Mouse (Mus musculus): Measurements from ENCODE around the gene Ubald1. TPM values are rescaled to one million over a fixed set of nuclear protein-coding genes. Genes with fewer than 3 reads are reported as not detected.
A peak's percentile ranks its signal among the peaks of the same experiment; 100 is the strongest.

Gene Ubald1
- polyA plus RNA-seq, 1 experiment from 2014 or later: 23.9 TPM

DNA sequence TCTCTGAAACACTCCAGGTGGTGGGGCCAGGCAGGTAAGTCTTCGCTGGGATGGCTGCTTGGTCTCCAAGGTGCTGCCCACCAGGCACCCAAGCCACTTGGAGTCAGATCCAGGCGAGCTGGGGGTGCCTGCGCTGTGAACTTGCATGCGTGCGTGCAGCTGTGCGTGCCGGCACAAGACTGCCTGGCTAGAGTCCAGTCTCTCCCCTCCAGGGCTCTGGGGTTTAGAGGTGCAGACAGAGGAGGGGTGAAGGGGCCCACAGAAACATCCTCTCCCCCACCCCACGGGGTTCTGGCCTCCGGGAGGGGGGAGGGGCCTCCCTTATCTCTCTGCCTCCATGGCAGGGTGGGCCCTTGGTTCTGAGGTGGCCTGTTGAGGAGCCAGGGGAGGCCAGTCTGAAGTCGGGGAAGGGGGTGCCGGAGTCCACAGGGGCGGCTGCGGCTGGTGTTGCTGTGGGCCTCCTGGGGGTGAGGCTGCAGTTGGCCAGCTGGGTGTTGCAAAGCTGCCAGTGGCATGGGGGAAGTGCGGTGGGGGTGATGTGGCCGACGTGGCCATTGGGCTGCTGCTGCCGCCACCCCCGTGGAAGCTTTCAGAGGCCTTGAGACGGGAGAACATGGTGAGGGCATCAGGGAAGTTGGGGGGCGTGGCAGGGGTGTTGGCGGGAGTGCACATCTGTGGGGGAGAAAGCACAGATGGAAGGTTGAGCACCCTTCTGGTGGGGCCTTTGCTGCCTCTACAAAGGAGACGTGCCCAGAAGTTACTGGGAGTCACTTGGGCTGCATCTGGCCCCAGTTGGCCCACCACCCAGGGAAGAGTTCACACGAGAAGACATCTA is 4.7 kb downstream of the Ubald1 start:
- ATAC-seq (replicated peaks; ENCODE audit: low FRiP score) (no peak), DNase-seq (ENCODE audit: low spot score) (no peak)
- H3K9ac ChIP-seq (ENCODE audit: low read length): no peak overlapping the region
- H3K9me3 ChIP-seq (ENCODE audit: control insufficient read depth, low read length): no peaks in the 10 kb centered on the region
- H3K27ac ChIP-seq (ENCODE audit: low read depth, low read length): no peak overlapping the region
- peaks cover 12% of the 10 kb centered on the region for H3K4me1 ChIP-seq (replicated peaks; ENCODE audit: control insufficient read depth, insufficient read depth, low read length)
- H3K27me3 ChIP-seq (ENCODE audit: control insufficient read depth, insufficient read depth, low read length): no peaks in the 10 kb centered on the region
- 91% methylated on average over 23 of the region's 23 CpGs for WGBS
- H3K4me2 ChIP-seq (ENCODE audit: low read depth, low read length, severe bottlenecking): no peak overlapping the region
- H3K36me3 ChIP-seq (ENCODE audit: control insufficient read depth, insufficient read depth, low read length): no peaks in the 10 kb centered on the region
- no peak overlapping the region for H3K4me3 ChIP-seq (ENCODE audit: low read depth, low read length)

DNA sequence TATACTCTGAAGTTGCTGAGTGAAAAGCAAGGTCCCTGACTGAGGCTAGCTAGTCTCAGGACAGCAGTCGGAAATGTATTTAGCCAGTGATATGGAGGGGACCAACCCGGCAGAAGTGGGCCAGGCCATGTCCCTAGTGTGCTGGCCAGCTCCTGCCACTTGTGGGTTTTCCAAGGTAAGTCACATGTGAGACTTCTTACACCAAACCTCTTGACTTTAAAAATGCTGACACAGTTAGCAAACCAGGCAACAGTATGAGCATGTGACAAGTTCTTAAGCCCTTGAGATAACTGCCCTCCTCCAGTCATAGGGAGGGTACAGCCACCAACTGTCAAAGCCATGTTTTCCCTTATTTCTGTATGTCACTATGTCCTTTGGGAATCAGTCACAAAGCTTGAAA is 8.2 kb downstream of the Ubald1 start:
- H3K27me3 ChIP-seq (ENCODE audit: control insufficient read depth, insufficient read depth, low read length): no peaks in the 10 kb centered on the region
- DNase-seq (ENCODE audit: low spot score) (no peak), ATAC-seq (replicated peaks; ENCODE audit: low FRiP score) (no peak)
- no peaks in the 10 kb centered on the region for H3K9me3 ChIP-seq (ENCODE audit: control insufficient read depth, low read length)
- H3K4me1 ChIP-seq (replicated peaks; ENCODE audit: control insufficient read depth, insufficient read depth, low read length): 0 out of 2 replicates have a peak, but pooled peaks cover 2% of the 10 kb centered on the region
- no peak overlapping the region for H3K27ac ChIP-seq (ENCODE audit: low read depth, low read length)
- 89% methylated on average over 2 of the region's 2 CpGs for WGBS
- H3K4me2 ChIP-seq (ENCODE audit: low read depth, low read length, severe bottlenecking): no peak overlapping the region
- no peaks in the 10 kb centered on the region for H3K36me3 ChIP-seq (ENCODE audit: control insufficient read depth, insufficient read depth, low read length)
- no peak overlapping the region for H3K4me3 ChIP-seq (ENCODE audit: low read depth, low read length)
- H3K9ac ChIP-seq (ENCODE audit: low read length): no peak overlapping the region

DNA sequence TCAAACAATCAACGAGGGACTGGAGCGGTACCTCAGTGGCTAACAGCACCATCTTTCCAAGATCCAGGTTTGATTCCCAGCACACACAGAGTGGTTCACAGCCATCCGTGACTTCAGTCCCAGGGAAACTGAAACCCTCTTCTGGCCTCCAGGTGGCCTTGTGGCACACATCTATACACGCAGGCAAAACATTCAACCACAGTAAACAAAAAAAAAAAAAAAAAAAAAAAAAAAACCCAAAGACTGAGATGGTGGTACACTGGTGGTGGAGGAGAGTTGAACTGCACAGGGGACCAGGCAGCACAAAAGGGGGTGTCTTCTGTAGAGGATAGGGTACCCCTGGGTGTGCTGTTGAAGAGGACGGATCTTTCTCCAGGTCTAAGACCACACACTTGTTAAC is 9.6 kb downstream of the Ubald1 start:
- Histone ChIP-seq H3K36me3 (ENCODE audit: control insufficient read depth, insufficient read depth, low read length) (no peaks in the 10 kb centered on the region), H3K27me3 (ENCODE audit: control insufficient read depth, insufficient read depth, low read length) (no peaks in the 10 kb centered on the region), H3K4me3 (ENCODE audit: low read depth, low read length) (no peak overlapping the region), H3K27ac (ENCODE audit: low read depth, low read length) (no peak overlapping the region), H3K9me3 (ENCODE audit: control insufficient read depth, low read length) (no peaks in the 10 kb centered on the region), H3K4me1 (replicated peaks; ENCODE audit: control insufficient read depth, insufficient read depth, low read length) (no peaks in the 10 kb centered on the region), H3K9ac (ENCODE audit: low read length) (no peak overlapping the region), H3K4me2 (ENCODE audit: low read depth, low read length, severe bottlenecking) (no peak overlapping the region)
- DNase-seq (ENCODE audit: low spot score): no peak
- ATAC-seq (replicated peaks; ENCODE audit: low FRiP score): no peak
- 91% methylated on average over 5 of the region's 5 CpGs for WGBS

DNA sequence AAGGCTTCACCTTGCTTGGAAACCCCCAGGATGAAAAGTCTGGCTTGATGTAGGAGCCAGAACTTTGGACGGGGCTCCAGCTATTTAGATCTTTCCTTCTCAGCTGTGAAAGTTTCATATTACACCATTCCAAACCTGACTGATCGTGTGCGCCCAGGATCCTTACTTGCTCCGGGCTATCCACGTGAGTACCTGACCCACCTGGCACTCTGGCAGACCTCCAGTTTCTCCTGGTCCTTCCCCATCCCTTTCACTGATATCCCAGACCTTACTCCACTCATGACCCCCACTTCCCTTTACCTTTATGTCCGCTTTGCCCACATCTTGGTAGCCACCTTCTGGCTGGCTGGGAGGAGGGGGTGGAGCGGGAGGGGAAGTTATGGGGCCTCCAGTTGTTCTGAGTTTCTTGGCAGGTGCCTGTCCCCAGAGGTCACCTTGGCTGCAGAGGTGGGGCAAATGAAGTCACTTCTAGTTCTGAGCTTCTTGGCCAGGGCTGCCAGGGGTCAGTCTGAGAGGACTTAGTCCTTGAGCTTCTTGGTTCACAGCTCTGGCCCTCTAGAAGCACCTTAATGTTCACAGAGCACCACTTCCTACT is 13.9 kb downstream of the Ubald1 start:
- no peak overlapping the region for H3K27ac ChIP-seq (ENCODE audit: low read depth, low read length)
- H3K4me1 ChIP-seq (replicated peaks; ENCODE audit: control insufficient read depth, insufficient read depth, low read length): no peaks in the 10 kb centered on the region
- no peak overlapping the region for H3K4me2 ChIP-seq (ENCODE audit: low read depth, low read length, severe bottlenecking)
- H3K9ac ChIP-seq (ENCODE audit: low read length): no peak overlapping the region
- no peaks in the 10 kb centered on the region for H3K9me3 ChIP-seq (ENCODE audit: control insufficient read depth, low read length)
- no peak overlapping the region for H3K4me3 ChIP-seq (ENCODE audit: low read depth, low read length)
- no peaks in the 10 kb centered on the region for H3K36me3 ChIP-seq (ENCODE audit: control insufficient read depth, insufficient read depth, low read length)
- WGBS: 79% methylated on average over 7 of the region's 7 CpGs
- ATAC-seq (replicated peaks; ENCODE audit: low FRiP score) (no peak), DNase-seq (ENCODE audit: low spot score) (no peak)
- H3K27me3 ChIP-seq (ENCODE audit: control insufficient read depth, insufficient read depth, low read length): no peaks in the 10 kb centered on the region

DNA sequence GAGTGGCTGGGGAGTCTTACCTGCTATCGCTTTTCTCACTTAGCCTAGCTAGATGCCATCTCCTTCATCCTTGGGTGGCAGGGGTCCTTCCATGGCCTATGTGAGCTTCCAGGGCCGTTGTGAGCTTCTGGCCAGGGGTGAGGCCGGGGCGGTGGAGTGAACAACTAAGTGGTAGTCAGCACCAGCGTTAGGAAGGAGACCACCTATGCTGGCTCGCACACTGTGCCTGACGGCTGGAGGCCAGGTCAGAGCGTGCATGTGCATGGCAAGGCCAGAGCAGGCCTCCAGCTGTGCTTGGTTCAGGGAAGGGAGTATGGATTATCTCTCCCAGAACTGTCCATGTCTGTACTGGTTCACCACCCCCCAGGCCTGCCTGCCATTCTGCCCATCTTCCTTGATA is 16.4 kb downstream of the Ubald1 start:
- H3K27me3 ChIP-seq (ENCODE audit: control insufficient read depth, insufficient read depth, low read length): no peaks in the 10 kb centered on the region
- no peak overlapping the region for H3K4me2 ChIP-seq (ENCODE audit: low read depth, low read length, severe bottlenecking)
- no peak overlapping the region for H3K4me3 ChIP-seq (ENCODE audit: low read depth, low read length)
- H3K9ac ChIP-seq (ENCODE audit: low read length): no peak overlapping the region
- DNase-seq (ENCODE audit: low spot score) (no peak), ATAC-seq (replicated peaks; ENCODE audit: low FRiP score) (no peak)
- 86% methylated on average over 8 of the region's 8 CpGs for WGBS
- no peak overlapping the region for H3K27ac ChIP-seq (ENCODE audit: low read depth, low read length)
- no peaks in the 10 kb centered on the region for H3K4me1 ChIP-seq (replicated peaks; ENCODE audit: control insufficient read depth, insufficient read depth, low read length)
- H3K9me3 ChIP-seq (ENCODE audit: control insufficient read depth, low read length): no peaks in the 10 kb centered on the region
- no peaks in the 10 kb centered on the region for H3K36me3 ChIP-seq (ENCODE audit: control insufficient read depth, insufficient read depth, low read length)

DNA sequence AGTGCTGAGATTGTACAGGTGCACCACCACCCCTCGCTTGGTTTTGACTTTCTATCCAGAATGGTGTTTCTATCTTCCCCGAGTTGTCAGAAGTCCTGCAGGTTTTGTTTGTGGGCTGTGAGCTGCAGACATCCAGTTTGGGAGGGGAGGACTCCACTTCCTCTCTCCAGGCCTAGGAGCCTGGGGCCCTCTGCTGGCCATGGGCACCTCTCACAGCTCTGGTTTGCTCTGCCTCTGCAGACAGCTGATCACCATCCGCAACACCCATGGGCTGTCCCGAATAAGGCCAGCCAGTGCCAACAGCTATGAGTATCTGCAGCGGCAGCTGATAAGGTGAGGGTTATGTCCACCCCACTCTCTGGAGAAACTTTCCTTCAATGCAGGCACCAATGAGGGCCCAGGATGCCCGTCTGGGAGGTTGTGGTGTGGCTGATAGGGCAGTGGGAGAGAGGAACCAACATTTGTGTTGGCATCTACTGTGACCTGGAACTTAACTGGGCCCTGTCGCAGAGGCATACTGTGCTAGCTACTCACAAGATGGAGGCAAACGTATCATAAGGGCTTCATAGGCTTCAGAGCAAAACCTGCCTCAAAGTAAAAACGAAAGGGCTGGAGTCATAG is 17.1 kb downstream of the Ubald1 start:
- no peaks in the 10 kb centered on the region for H3K9me3 ChIP-seq (ENCODE audit: control insufficient read depth, low read length)
- WGBS: 59% methylated on average over 9 of the region's 9 CpGs
- no peak overlapping the region for H3K4me3 ChIP-seq (ENCODE audit: low read depth, low read length)
- no peak overlapping the region for H3K4me2 ChIP-seq (ENCODE audit: low read depth, low read length, severe bottlenecking)
- no peak for ATAC-seq (replicated peaks; ENCODE audit: low FRiP score)
- peak; percentile 72 for DNase-seq (ENCODE audit: low spot score)
- no peaks in the 10 kb centered on the region for H3K27me3 ChIP-seq (ENCODE audit: control insufficient read depth, insufficient read depth, low read length)
- H3K4me1 ChIP-seq (replicated peaks; ENCODE audit: control insufficient read depth, insufficient read depth, low read length): no peaks in the 10 kb centered on the region
- no peak overlapping the region for H3K9ac ChIP-seq (ENCODE audit: low read length)
- H3K27ac ChIP-seq (ENCODE audit: low read depth, low read length): no peak overlapping the region
- H3K36me3 ChIP-seq (ENCODE audit: control insufficient read depth, insufficient read depth, low read length): no peaks in the 10 kb centered on the region

DNA sequence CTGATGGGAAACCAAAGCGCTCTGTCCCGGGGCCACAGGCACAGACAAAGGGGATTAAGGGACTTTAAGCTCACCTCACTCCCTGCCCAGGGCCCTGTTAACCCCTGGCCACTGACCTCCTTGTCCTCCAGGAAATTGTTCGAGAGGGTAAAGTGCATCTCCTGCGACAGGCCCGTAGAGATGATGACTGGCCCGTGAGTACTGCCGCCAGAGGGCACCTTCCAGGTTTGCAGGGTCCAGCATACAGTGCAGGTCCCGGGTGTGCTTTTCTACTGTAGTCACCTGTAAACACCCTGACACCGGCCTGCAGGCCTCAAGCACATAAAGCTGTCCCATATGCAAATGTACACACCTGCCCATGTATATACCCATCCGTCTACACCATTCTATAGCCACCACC is 18.7 kb downstream of the Ubald1 start:
- WGBS: 37% methylated on average over 10 of the region's 10 CpGs
- no peaks in the 10 kb centered on the region for H3K36me3 ChIP-seq (ENCODE audit: control insufficient read depth, insufficient read depth, low read length)
- no peaks in the 10 kb centered on the region for H3K27me3 ChIP-seq (ENCODE audit: control insufficient read depth, insufficient read depth, low read length)
- H3K9me3 ChIP-seq (ENCODE audit: control insufficient read depth, low read length): no peaks in the 10 kb centered on the region
- DNase-seq (ENCODE audit: low spot score) (no peak), ATAC-seq (replicated peaks; ENCODE audit: low FRiP score) (no peak)
- H3K4me3 ChIP-seq (ENCODE audit: low read depth, low read length): no peak overlapping the region
- no peak overlapping the region for H3K4me2 ChIP-seq (ENCODE audit: low read depth, low read length, severe bottlenecking)
- no peak overlapping the region for H3K27ac ChIP-seq (ENCODE audit: low read depth, low read length)
- no peaks in the 10 kb centered on the region for H3K4me1 ChIP-seq (replicated peaks; ENCODE audit: control insufficient read depth, insufficient read depth, low read length)
- H3K9ac ChIP-seq (ENCODE audit: low read length): no peak overlapping the region

DNA sequence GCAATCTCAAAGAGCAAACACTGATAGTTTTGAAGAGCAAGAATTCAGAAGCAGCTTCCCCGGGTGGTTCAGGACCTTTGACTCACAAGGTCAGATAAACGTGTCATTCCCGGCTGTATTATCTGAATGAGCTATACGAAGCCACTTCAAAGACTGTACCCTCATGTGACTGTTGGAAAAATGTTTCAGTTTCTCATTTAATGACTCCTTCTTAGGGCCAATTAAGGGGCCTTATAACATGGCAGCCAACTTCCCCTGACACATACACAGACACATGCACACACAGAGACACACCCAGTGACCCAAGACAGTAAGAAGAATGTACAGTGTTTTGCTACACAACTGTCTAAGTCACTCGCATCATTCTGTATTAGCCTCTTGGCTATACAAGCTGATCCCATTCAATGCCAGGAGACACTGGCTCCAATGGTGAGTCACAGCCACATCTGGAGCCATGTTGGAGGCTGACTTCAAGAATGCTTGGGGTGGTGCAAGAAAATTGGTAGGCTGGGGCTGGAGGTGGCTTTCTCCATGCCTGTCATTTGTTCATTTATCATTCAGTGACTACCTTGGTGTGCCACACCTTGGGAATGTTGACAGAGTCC is 25.0 kb downstream of the Ubald1 start:
- DNase-seq (ENCODE audit: low spot score): no peak
- Histone ChIP-seq H3K36me3 (ENCODE audit: control insufficient read depth, insufficient read depth, low read length) (no peaks in the 10 kb centered on the region), H3K9me3 (ENCODE audit: control insufficient read depth, low read length) (no peaks in the 10 kb centered on the region), H3K9ac (ENCODE audit: low read length) (no peak overlapping the region), H3K4me3 (ENCODE audit: low read depth, low read length) (no peak overlapping the region), H3K27ac (ENCODE audit: low read depth, low read length) (no peak overlapping the region), H3K27me3 (ENCODE audit: control insufficient read depth, insufficient read depth, low read length) (no peaks in the 10 kb centered on the region), H3K4me2 (ENCODE audit: low read depth, low read length, severe bottlenecking) (no peak overlapping the region), H3K4me1 (replicated peaks; ENCODE audit: control insufficient read depth, insufficient read depth, low read length) (no peaks in the 10 kb centered on the region)
- WGBS: 73% methylated on average over 5 of the region's 5 CpGs
- no peak for ATAC-seq (replicated peaks; ENCODE audit: low FRiP score)
